Mouse (Mus musculus): ENCODE data around the gene Ccdc174.

The Ccdc174 gene

DNA sequence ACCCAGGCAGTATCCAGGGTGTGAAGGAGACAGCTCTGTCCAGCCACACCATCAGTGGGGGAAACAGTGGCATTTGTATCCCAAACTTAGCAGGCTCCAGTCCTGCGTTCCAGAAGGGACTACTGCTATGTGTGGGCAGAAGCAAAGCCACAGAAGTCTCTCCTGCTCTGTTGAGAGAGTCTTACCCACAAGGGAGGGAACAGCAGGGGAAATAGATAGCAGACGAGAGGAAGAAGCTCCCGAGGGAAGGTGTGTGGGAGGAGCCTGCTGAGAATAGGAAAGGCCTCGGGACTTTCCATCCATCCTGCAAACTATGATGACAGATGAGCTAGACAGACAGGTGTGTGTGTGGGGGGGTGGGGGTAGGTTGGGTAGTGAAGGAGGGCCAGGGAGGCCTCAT lies 39.4 kb downstream of the Ccdc174 start:
- no peak for ATAC-seq (ENCODE audit: insufficient number of reproducible peaks, low FRiP score, low TSS enrichment)

GRCm38 (mm10) chr6:91917716-91918115 lies 39.9 kb downstream of the Ccdc174 start:
- ATAC-seq (ENCODE audit: insufficient number of reproducible peaks, low FRiP score, low TSS enrichment): no peak

DNA sequence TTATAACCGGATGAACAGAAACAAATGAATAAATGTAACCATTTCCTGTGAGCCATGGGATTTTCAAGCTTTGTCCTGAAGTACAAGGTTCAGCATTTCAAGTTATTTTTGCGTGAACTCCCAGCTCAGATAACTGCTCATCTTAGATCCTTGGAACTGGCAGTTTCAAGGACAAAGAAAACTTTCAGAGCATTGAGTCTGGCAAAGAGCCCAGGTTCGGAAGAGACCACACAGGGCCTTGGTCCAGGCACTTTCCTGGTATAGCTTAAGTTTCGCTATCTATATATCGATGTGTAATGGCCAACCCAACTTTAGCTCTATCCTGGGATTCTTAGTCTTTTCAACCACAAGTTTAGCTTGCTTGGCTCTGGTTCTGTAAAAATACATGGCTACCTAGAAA lies 53.4 kb downstream of the Ccdc174 start:
- ATAC-seq (ENCODE audit: insufficient number of reproducible peaks, low FRiP score, low TSS enrichment): no peak

DNA sequence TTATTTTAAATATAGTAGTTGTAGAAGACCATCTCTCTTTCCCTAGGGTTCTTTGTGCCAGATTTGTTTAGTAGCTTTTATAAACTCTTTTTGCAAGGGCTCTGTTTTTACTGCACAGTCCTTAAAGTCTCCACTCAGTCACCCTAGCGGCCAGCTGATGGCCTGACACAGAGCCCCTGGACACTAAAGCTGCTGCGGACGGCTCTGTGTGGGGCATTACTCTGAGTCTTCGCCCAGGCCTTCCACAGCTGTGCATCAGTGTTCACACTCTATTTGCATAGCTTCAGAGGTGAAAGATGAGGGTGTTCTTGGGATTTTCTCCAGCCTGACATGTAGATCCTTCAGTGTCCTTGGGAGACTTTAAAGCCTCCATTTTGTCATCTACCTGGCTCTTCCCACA lies 60.6 kb downstream of the Ccdc174 start:
- ATAC-seq (ENCODE audit: insufficient number of reproducible peaks, low FRiP score, low TSS enrichment): no peak

DNA sequence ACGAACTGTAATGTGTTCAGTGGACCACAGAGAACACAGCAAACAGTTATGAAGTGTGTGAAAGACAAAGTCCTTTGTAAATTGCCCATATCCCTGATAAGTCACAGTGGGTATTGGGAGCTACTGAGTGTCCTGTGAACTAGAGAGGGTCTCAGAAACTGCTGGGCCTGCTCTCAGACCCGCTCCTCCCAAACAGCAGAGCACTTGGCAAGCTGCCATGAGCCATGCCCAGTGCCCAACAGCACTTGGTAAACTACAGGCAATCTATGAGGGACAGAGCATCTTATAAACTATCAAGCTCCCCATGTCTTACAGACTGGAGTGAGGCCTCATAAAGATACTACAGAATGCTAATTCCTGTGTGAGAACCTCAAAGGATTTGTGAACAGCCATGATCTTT lies 70.6 kb downstream of the Ccdc174 start:
- no peak for ATAC-seq (ENCODE audit: insufficient number of reproducible peaks, low FRiP score, low TSS enrichment)
